Mouse (Mus musculus) intestine, postnatal 0 days (tissue): ENCODE measurements at regions not wholly inside any gene's neighbourhood (a gene's known extent, or its start where the extent isn't known, plus 50 kb on each side); places are given as distances from the start of the nearest gene placed in this dataset.

Experiments used
- ATAC-seq: fragments of 200-750 bp; cut with Nextera tagmentation; 2 replicates; pipeline ENCODE4 v1.8.0; 2017; ENCODE audit warnings: mild to moderate bottlenecking, moderate TSS enrichment, moderate library complexity
- H3K27ac ChIP-seq: fragments of 300-500 bp; sonication (generic); 2 replicates; pipeline ENCODE4 v1.5.1; 2014; ENCODE audit warnings: mild to moderate bottlenecking, low read depth, low read length, moderate library complexity
- H3K27me3 ChIP-seq: fragments of 300-500 bp; sonication (generic); replicated peaks from 2 replicates; pipeline ENCODE4 v1.6.1; 2014; ENCODE audit warnings: low read length, mixed read lengths; ENCODE audit not compliant: control insufficient read depth, insufficient read depth
- H3K36me3 ChIP-seq: fragments of 300-500 bp; sonication (generic); 2 replicates; pipeline ENCODE4 v1.6.1; 2014; ENCODE audit warnings: mild to moderate bottlenecking, moderate library complexity; ENCODE audit not compliant: control insufficient read depth, insufficient read depth
- H3K4me1 ChIP-seq: fragments of 300-500 bp; sonication (generic); replicated peaks from 2 replicates; pipeline ENCODE4 v1.6.1; 2014; ENCODE audit warnings: antibody characterized with exemption, low read length, mixed read lengths; ENCODE audit not compliant: control insufficient read depth, insufficient read depth
- H3K4me2 ChIP-seq: fragments of 300-500 bp; sonication (generic); replicated peaks from 2 replicates; pipeline ENCODE4 v1.6.1; 2014; ENCODE audit warnings: low read depth, mild to moderate bottlenecking, moderate library complexity
- H3K4me3 ChIP-seq: fragments of 300-500 bp; sonication (generic); 2 replicates; pipeline ENCODE4 v1.5.1; 2014; ENCODE audit warnings: low read depth, low read length
- H3K9ac ChIP-seq: fragments of 300-500 bp; sonication (generic); 2 replicates; pipeline ENCODE4 v1.6.1; 2014; ENCODE audit warnings: mild to moderate bottlenecking, low read depth, low read length
- H3K9me3 ChIP-seq: fragments of 300-500 bp; sonication (generic); 2 replicates; pipeline ENCODE4 v1.6.1; 2016; ENCODE audit warnings: mixed run types; ENCODE audit not compliant: control insufficient read depth
- CTCF ChIP-seq: sonication (generic); IDR thresholded peaks from 2 replicates; pipeline ENCODE4 v1.5.1; 2016; ENCODE audit warnings: low read depth, mild to moderate bottlenecking, control low read depth, antibody characterized with exemption, moderate library complexity
- WGBS: fragments of 180-500 bp; shearing (Covaris S2); extraction: QIAGEN DNeasy Blood & Tissue Kit; methylation state at CpG from one replicate; pipeline ENCODE4 v1.1.7; 2014; 5-methylcytosine and 5-hydroxymethylcytosine counted together

DNA sequence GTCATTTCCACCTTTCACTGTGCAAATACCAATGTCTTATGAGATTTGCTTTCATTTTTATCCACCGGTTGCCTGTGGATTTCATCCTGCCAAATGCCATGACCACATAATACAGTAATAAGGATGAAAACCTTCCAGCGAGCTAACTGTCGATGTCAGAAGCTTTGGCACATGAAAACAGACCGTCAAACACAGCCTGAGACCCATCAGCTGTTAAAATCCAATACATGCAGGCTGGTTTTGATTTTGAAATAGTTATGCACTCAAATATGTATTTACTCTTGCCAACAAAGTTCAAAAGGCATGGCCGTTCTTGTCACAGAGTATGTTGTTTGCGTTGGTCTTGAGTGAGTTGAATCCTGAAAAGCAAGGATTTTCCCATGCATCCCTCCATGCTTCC lies 415.6 kb upstream of the Slc35b3 start:
- Histone ChIP-seq H3K27ac (no peak overlapping the region), H3K27me3 (no peaks in the 10 kb centered on the region), H3K4me1 (no peaks in the 10 kb centered on the region), H3K9ac (no peak overlapping the region), H3K4me3 (no peak overlapping the region), H3K9me3 (no peaks in the 10 kb centered on the region), H3K4me2 (no peak overlapping the region), H3K36me3 (no peaks in the 10 kb centered on the region)
- ATAC-seq, result no peak
- 80% methylated on average over 6 of the region's 6 CpGs for WGBS
- TF ChIP-seq CTCF, result no peak

DNA sequence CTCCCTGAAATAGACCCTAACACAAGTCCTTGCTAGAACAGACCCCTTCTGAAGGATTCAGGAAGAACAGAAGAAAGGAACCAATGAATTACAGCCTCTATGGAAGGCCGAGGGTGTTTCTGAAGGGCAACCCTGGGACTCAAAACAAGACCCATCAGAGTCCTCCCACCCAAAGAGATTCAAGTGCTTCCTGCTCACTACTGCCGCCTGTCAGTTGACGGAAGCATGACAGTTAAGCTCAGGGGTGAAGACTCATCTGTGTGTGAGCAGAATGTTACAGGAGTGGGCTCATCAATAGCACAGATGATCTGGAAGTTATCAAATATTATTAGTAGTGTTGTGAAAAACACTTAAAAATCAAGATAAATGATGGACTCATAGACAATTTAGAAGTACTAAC lies 411.9 kb upstream of the Slc35b3 start:
- Histone ChIP-seq H3K4me2 (no peak overlapping the region), H3K4me3 (no peak overlapping the region), H3K4me1 (no peaks in the 10 kb centered on the region), H3K9me3 (no peaks in the 10 kb centered on the region), H3K27me3 (no peaks in the 10 kb centered on the region), H3K36me3 (no peaks in the 10 kb centered on the region), H3K9ac (no peak overlapping the region), H3K27ac (no peak overlapping the region)
- no peak for ATAC-seq
- WGBS, result 85% methylated on average over 3 of the region's 3 CpGs
- TF ChIP-seq CTCF, result peak; percentile 48

DNA sequence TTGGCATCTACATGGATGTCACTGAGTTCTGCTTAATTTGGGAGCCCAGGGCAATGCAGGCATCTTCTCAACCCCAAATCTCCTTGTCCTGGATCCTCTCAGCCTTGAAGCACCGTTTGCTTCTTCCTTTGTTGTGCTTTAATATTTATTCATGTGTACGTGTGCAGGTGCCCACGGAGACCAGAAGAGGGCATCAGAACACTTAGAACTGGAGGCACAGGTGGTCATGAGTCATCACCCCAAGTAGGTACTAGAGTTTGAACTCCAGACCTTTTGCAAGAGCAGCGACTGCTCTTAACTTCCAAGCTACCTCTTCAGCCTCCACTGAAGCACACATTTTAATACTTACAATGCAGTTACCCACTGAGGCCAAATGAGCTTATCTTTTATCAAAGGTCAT lies 403.0 kb upstream of the Slc35b3 start:
- no peaks in the 10 kb centered on the region for H3K36me3 ChIP-seq
- H3K4me1 ChIP-seq, result no peaks in the 10 kb centered on the region
- H3K9ac ChIP-seq, result no peak overlapping the region
- TF ChIP-seq CTCF, result peak; percentile 42
- no peak overlapping the region for H3K27ac ChIP-seq
- no peak overlapping the region for H3K4me3 ChIP-seq
- 60% methylated on average over 4 of the region's 4 CpGs for WGBS
- no peaks in the 10 kb centered on the region for H3K27me3 ChIP-seq
- no peak overlapping the region for H3K4me2 ChIP-seq
- no peak for ATAC-seq
- no peaks in the 10 kb centered on the region for H3K9me3 ChIP-seq

DNA sequence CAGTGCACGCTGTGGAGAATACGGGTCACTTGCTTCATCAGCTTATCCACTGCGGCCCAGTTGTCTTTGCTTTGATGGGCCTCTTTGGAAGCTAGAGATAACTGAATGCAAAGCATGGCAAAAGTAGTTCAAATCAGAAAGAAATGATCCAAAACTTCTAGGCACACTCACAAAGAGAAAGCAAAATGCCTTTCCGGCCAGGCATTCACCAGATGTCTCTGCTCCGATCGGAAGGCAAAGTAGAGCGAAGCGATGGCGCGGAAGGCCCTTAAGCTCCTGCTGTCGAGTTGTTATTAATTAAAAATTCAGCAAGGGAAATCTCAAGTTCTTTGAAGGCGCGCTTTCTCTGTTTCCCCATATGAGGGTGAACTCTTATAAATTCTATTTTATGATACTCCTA lies 401.9 kb upstream of the Slc35b3 start:
- Histone ChIP-seq H3K9me3 (no peaks in the 10 kb centered on the region), H3K36me3 (no peaks in the 10 kb centered on the region), H3K4me3 (no peak overlapping the region), H3K9ac (no peak overlapping the region), H3K27me3 (no peaks in the 10 kb centered on the region), H3K4me1 (no peaks in the 10 kb centered on the region), H3K4me2 (no peak overlapping the region), H3K27ac (no peak overlapping the region)
- 79% methylated on average over 13 of the region's 13 CpGs for WGBS
- no peak for TF ChIP-seq CTCF
- no peak for ATAC-seq

DNA sequence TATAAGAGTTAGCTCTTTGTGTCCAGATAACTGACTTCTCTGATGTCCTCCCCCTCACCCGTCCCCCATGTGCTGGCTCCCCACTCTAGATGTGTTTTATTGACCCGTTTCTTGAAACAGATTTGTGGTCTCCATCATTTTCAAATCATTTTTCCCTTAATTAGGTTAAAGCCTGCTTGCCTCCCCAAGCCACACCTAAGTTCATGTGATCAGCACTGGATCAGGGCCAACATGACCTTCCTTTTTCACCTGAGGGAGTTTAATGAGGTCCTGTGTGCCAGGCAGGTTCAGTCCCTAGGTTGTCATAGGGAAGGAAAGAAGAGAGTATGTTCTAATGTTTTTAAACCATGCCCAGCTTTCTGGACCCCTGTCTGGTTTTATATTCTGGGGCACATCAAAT lies 390.9 kb upstream of the Slc35b3 start:
- no peaks in the 10 kb centered on the region for H3K4me1 ChIP-seq
- H3K27me3 ChIP-seq, result no peaks in the 10 kb centered on the region
- no peaks in the 10 kb centered on the region for H3K9me3 ChIP-seq
- ATAC-seq, result no peak
- no peak overlapping the region for H3K27ac ChIP-seq
- no peak overlapping the region for H3K9ac ChIP-seq
- WGBS, result 52% methylated on average over 2 of the region's 2 CpGs
- no peak overlapping the region for H3K4me3 ChIP-seq
- H3K36me3 ChIP-seq, result no peaks in the 10 kb centered on the region
- H3K4me2 ChIP-seq, result no peak overlapping the region
- TF ChIP-seq CTCF, result no peak

DNA sequence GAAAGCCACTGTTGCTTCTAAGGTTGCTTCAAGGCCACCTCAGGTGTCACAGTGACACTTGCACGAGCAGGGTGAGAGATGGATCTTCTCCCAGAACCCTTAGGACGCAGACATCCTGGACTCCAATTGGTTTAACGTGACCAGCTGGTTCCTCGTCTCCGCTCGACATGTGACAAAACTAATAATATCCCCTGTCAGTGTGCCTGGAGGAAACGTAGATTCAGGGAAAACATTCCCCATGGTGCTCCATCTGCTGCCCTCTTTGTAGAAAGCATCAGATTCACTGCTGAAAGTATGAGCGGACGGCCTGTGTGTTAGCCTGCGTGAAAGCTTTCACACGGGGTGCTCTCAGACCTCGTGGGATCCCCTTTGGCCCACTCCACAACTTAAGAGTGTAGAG lies 390.0 kb upstream of the Slc35b3 start:
- no peaks in the 10 kb centered on the region for H3K27me3 ChIP-seq
- H3K9me3 ChIP-seq, result no peaks in the 10 kb centered on the region
- H3K9ac ChIP-seq, result no peak overlapping the region
- no peak for ATAC-seq
- H3K4me3 ChIP-seq, result no peak overlapping the region
- TF ChIP-seq CTCF, result no peak
- H3K27ac ChIP-seq, result no peak overlapping the region
- H3K4me2 ChIP-seq, result no peak overlapping the region
- H3K36me3 ChIP-seq, result no peaks in the 10 kb centered on the region
- WGBS, result 78% methylated on average over 12 of the region's 12 CpGs
- H3K4me1 ChIP-seq, result no peaks in the 10 kb centered on the region

DNA sequence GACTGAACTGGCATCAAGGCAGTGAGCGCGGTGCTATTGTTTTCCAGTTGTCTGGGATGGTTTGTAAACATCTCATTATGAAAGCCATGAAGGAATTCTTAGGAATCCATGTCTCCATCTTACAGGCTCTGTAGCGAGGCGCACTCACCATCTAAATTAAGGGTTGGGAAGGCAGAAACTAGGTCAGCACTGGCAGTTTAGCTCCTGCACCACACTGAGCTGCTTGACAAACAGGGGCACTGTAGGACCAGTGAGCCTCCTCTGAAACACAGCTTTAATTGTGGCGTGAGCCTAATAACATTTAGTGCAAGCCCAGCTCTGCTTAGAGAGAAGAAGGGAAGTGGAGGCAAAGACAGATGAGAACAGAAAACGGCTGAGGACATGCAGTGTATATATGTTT lies 387.1 kb upstream of the Slc35b3 start:
- TF ChIP-seq CTCF, result no peak
- H3K4me1 ChIP-seq, result no peaks in the 10 kb centered on the region
- no peak overlapping the region for H3K4me3 ChIP-seq
- H3K9me3 ChIP-seq, result no peaks in the 10 kb centered on the region
- no peaks in the 10 kb centered on the region for H3K27me3 ChIP-seq
- no peak overlapping the region for H3K27ac ChIP-seq
- ATAC-seq, result no peak
- 81% methylated on average over 6 of the region's 6 CpGs for WGBS
- no peaks in the 10 kb centered on the region for H3K36me3 ChIP-seq
- no peak overlapping the region for H3K9ac ChIP-seq
- no peak overlapping the region for H3K4me2 ChIP-seq
